Mouse (Mus musculus) spleen, adult 2 months (tissue): Measurements from ENCODE around the gene Smarcc1. TPM values are rescaled to one million over a fixed set of nuclear protein-coding genes. Genes with fewer than 3 reads are reported as not detected.

ENCODE experiments used
- DNase-seq, 2 experiments: peaks; one replicate each; pipeline versions ENCODE4 v3.0.0 to v3.0.0-alpha.2; 2012 to 2021; ENCODE audit warnings: low spot score in 2 of 2, low read depth in 1 of 2
- H3K27ac ChIP-seq: fragments of 200-500 bp; 2 replicates; pipeline ENCODE4 v1.5.1; 2012; ENCODE audit warnings: low read length, inconsistent platforms; ENCODE audit not compliant: insufficient read depth
- H3K27me3 ChIP-seq: fragments of 200-500 bp; 2 replicates; pipeline ENCODE4 v1.6.1; 2012; ENCODE audit warnings: mild to moderate bottlenecking, moderate library complexity, low read length, inconsistent platforms; ENCODE audit not compliant: control insufficient read depth, insufficient read depth
- H3K36me3 ChIP-seq: fragments of 200-500 bp; 2 replicates; pipeline ENCODE4 v1.6.1; 2012; ENCODE audit warnings: mild to moderate bottlenecking, low read length, inconsistent platforms; ENCODE audit not compliant: control insufficient read depth, insufficient read depth
- H3K4me1 ChIP-seq: fragments of 200-500 bp; 2 replicates; pipeline ENCODE4 v1.6.1; 2011; ENCODE audit warnings: inconsistent platforms; ENCODE audit not compliant: control insufficient read depth, insufficient read depth, insufficient read length
- H3K4me3 ChIP-seq: fragments of 200-500 bp; 2 replicates; pipeline ENCODE4 v1.5.1; 2011; ENCODE audit warnings: mild to moderate bottlenecking, inconsistent platforms; ENCODE audit not compliant: insufficient read depth, insufficient read length; ENCODE audit errors: extremely low read depth
- CTCF ChIP-seq: fragments of 200-500 bp; IDR thresholded peaks from 2 replicates; pipeline ENCODE4 v1.5.1; 2011; ENCODE audit warnings: mild to moderate bottlenecking, inconsistent platforms; ENCODE audit not compliant: insufficient read depth, insufficient read length, insufficient replicate concordance; ENCODE audit errors: extremely low read depth
- POLR2A ChIP-seq: fragments of 200-500 bp; IDR thresholded peaks from 2 replicates; pipeline ENCODE4 v1.6.1; 2011; ENCODE audit warnings: low read depth, low read length, inconsistent platforms
- WGBS: fragments of 180-500 bp; shearing (Covaris S2); methylation state at CpG from one replicate; pipeline ENCODE4 v1.1.7; 2018; 5-methylcytosine and 5-hydroxymethylcytosine counted together
- polyA plus RNA-seq: library from polyadenylated mRNA; depleted of rRNA; stranded (reverse); fragments of >200 nt; gene quantifications from 2 replicates; pipeline ENCODE4 v1.2.3, GENCODE M21; 2012

Smarcc1 gene
- polyA plus RNA-seq, 1 experiment = 10.6 TPM

DNA sequence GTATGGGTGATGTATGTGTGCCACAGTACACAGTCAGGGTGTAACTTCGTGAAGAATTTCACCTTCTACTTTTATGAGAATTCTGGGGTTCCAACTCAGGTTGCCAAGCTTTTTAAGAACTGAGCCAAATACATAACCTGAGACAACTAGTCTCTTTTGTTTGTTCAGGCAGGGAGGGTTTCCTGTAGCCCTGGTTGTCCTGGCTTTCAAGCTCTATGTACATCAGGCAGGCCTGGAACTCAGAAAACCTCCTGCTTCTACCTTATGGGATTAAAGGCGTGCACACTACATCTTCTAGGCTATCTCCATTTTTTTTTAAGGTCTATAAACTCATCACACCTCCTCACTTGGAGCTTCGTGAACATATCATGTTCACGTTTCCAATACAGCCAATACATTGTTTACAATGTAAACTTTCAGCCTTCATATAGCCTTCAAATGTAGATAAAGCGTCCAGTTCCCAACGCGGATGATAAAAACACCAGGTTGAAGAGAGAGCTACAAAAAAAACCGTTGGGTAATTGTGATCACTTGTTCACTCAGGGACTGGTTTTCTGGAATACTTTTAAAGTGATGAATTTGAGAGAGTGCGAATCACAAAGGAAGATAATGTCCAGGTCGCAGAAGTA lies 13.5 kb downstream of the Smarcc1 start:
- 23% methylated on average over 10 of the region's 10 CpGs for WGBS
- no peak for DNase-seq
- Histone ChIP-seq H3K36me3 (peaks cover 4% of the 10 kb centered on the region; the same call in 1 of the 2 replicates), H3K27me3 (no peaks in the 10 kb centered on the region), H3K4me3 (peak overlapping the region; percentile 62), H3K27ac (peak overlapping the region; percentile 80), H3K4me1 (peaks cover 8% of the 10 kb centered on the region; the same call in 1 of the 2 replicates)
- no peak for TF ChIP-seq CTCF
- TF ChIP-seq POLR2A = no peak

DNA sequence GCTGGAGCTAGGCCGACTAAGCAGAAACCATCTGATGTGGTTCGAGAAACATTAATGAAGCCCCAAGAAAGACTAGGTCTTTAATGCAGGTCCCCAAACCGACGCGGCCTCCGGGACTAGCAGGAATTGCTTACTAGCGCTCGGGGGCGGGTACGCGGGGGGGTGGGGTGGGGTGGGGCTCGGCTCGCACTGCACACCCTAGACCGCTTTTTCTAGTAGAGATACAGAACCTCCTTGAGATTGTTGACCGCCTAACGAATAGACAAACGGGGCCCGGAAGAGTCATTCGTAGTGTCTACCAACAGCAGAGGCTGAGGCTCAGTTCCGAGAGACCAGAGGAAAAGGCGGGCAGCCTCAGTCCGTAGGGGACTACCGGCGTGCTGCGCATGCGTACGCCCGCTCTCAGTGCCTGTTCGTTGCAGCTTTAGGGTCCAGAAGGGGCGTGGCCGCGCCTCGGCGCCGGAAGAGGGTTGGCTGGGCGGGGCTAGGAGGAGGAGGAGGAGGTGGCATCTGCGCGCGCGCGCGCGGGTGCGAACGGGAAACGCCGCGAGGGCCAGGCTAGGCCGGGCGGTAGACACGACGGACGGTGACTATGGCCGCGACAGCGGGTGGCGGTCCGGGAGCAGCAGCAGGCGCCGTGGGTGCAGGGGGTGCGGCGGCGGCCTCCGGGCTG lies 14.2 kb downstream of the Smarcc1 start:
- Histone ChIP-seq H3K4me1 (peaks cover 8% of the 10 kb centered on the region; the same call in 1 of the 2 replicates), H3K27me3 (no peaks in the 10 kb centered on the region), H3K4me3 (peak overlapping the region; percentile 79), H3K36me3 (peaks cover 6% of the 10 kb centered on the region; the same call in 1 of the 2 replicates), H3K27ac (peak overlapping the region; percentile 80)
- DNase-seq = peak; percentile 95 to 100
- under 1% methylated on average over 64 of the region's 64 CpGs for WGBS
- TF ChIP-seq CTCF = no peak
- TF ChIP-seq POLR2A = peak; percentile 82

DNA sequence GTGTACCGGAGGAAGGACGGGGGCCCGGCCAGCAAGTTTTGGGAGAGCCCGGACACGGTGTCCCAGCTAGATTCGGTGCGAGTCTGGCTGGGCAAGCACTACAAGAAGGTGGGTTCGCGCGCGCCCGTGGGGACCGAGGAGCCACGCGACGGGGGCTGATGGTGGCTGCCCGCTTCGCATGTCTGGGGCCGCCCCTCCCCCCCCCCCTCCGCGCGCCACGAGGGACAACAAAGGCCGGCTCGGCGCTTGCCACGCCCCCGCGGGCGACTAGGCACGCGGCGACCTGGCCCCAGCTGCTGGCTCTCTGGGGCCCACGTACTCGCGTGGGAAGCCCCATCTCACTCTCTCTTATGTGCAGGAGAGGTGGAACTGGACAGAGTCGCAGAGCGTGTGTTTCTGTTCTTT lies 14.7 kb downstream of the Smarcc1 start:
- WGBS = under 1% methylated on average over 35 of the region's 38 CpGs
- peak overlapping the region; percentile 79 for H3K4me3 ChIP-seq
- peaks cover 8% of the 10 kb centered on the region; the same call in 1 of the 2 replicates for H3K4me1 ChIP-seq
- H3K27me3 ChIP-seq = no peaks in the 10 kb centered on the region
- peak overlapping the region; percentile 71 for H3K27ac ChIP-seq
- peak in 1 of 2 experiments; percentile 14 for DNase-seq
- TF ChIP-seq CTCF = no peak
- no peak for TF ChIP-seq POLR2A
- H3K36me3 ChIP-seq = peaks cover 6% of the 10 kb centered on the region; the same call in 1 of the 2 replicates

- 41% methylated on average over 6 of the region's 6 CpGs for WGBS
- no peak for TF ChIP-seq POLR2A
- no peak for TF ChIP-seq CTCF
- no peak overlapping the region for H3K4me3 ChIP-seq
- H3K36me3 ChIP-seq = peaks cover 6% of the 10 kb centered on the region; the same call in 1 of the 2 replicates
- H3K27ac ChIP-seq = no peak overlapping the region
- peaks cover 8% of the 10 kb centered on the region; the same call in 1 of the 2 replicates for H3K4me1 ChIP-seq
- H3K27me3 ChIP-seq = no peaks in the 10 kb centered on the region
- DNase-seq = no peak
Measured at GRCm38 (mm10) chr9:110132921-110133320, 15.4 kb downstream of the Smarcc1 start.

GRCm38 (mm10) chr9:110134176-110134575 lies 16.7 kb downstream of the Smarcc1 start:
- WGBS = 73% methylated on average over 5 of the region's 5 CpGs
- no peaks in the 10 kb centered on the region for H3K27me3 ChIP-seq
- peaks cover 8% of the 10 kb centered on the region; the same call in 1 of the 2 replicates for H3K4me1 ChIP-seq
- TF ChIP-seq CTCF = peak; percentile 15; the same call in 1 of the 2 replicates
- no peak for TF ChIP-seq POLR2A
- H3K4me3 ChIP-seq = no peak overlapping the region
- no peak for DNase-seq
- H3K27ac ChIP-seq = no peak overlapping the region
- peaks cover 8% of the 10 kb centered on the region; the same call in 1 of the 2 replicates for H3K36me3 ChIP-seq

GRCm38 (mm10) chr9:110139119-110139518 lies 21.6 kb downstream of the Smarcc1 start:
- WGBS = 67% methylated on average over 4 of the region's 4 CpGs
- Histone ChIP-seq H3K27ac (no peak overlapping the region), H3K36me3 (peaks cover 13% of the 10 kb centered on the region; the same call in 1 of the 2 replicates), H3K4me3 (no peak overlapping the region), H3K4me1 (peaks cover 5% of the 10 kb centered on the region; the same call in 1 of the 2 replicates), H3K27me3 (no peaks in the 10 kb centered on the region)
- TF ChIP-seq POLR2A (no peak), CTCF (no peak)
- DNase-seq = no peak

DNA sequence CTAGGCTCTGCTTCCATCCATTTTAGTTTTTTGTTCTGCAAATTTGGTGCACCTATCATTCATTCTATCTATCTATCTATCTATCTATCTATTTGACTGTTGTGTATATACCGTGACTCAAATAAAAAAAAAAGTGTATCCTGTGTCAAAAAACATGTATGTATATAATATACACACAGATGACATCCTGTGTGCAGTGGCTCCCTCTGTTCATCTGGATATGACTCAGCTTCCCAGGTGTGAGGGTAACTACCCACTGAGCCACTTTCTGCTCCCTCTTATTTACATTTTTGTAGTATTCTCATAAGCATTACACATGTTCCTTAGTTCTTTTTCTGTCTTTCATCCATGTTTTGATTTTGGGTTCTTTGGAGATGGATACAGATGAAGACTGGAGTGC lies 24.6 kb downstream of the Smarcc1 start:
- 86% methylated on average over 1 of the region's 1 CpGs for WGBS
- H3K36me3 ChIP-seq = peaks cover 9% of the 10 kb centered on the region; the same call in 1 of the 2 replicates
- H3K4me1 ChIP-seq = no peaks in the 10 kb centered on the region
- H3K27ac ChIP-seq = no peak overlapping the region
- no peaks in the 10 kb centered on the region for H3K27me3 ChIP-seq
- no peak for DNase-seq
- H3K4me3 ChIP-seq = no peak overlapping the region
- TF ChIP-seq CTCF = no peak
- no peak for TF ChIP-seq POLR2A
